Mouse (Mus musculus) heart, adult 2 months (tissue): ENCODE measurements around the gene Gusb. TPM values are rescaled to one million over a fixed set of nuclear protein-coding genes. Genes with fewer than 3 reads are reported as not detected.

Experiments used
- DNase-seq, 2 experiments: peaks; one replicate each; pipeline ENCODE4 v3.0.0; 2021
- H3K27ac ChIP-seq: fragments of 200-600 bp; 2 replicates; pipeline ENCODE4 v1.8.1; 2022
- H3K27me3 ChIP-seq: fragments of 200-500 bp; 2 replicates; pipeline ENCODE4 v1.6.1; 2012; ENCODE audit warnings: mild to moderate bottlenecking, low read length, inconsistent platforms, mixed read lengths; ENCODE audit not compliant: control insufficient read depth, insufficient read depth
- H3K36me3 ChIP-seq: fragments of 200-500 bp; 2 replicates; pipeline ENCODE4 v1.6.1; 2012; ENCODE audit warnings: low read length, inconsistent platforms; ENCODE audit not compliant: control insufficient read depth, insufficient read depth
- H3K4me1 ChIP-seq: fragments of 200-500 bp; 2 replicates; pipeline ENCODE4 v1.6.1; 2011; ENCODE audit warnings: low read length; ENCODE audit not compliant: control insufficient read depth, insufficient read depth
- H3K4me3 ChIP-seq: fragments of 200-600 bp; 2 replicates; pipeline ENCODE4 v1.8.1; 2022
- H3K79me2 ChIP-seq: fragments of 200-500 bp; replicated peaks from 2 replicates; pipeline ENCODE4 v1.6.1; 2012; ENCODE audit warnings: mild to moderate bottlenecking, inconsistent platforms, low read length, moderate library complexity, mixed read lengths; ENCODE audit not compliant: control insufficient read depth, insufficient read depth
- H3K9ac ChIP-seq: fragments of 200-500 bp; 2 replicates; pipeline ENCODE4 v1.6.1; 2012; ENCODE audit warnings: low read depth, mild to moderate bottlenecking, control low read depth, inconsistent platforms, low read length, mixed read lengths
- CTCF ChIP-seq: fragments of 200-600 bp; IDR thresholded peaks from 2 replicates; pipeline ENCODE4 v1.8.1; 2022; ENCODE audit warnings: antibody characterized with exemption, mild to moderate bottlenecking, moderate library complexity
- EP300 ChIP-seq: fragments of 200-500 bp; IDR thresholded peaks from 2 replicates; pipeline ENCODE4 v1.6.1; 2011; ENCODE audit warnings: low read depth, low read length, control low read depth; ENCODE audit not compliant: insufficient read depth
- POLR2A ChIP-seq: fragments of 200-500 bp; IDR thresholded peaks from 2 replicates; pipeline ENCODE4 v1.6.1; 2011; ENCODE audit warnings: mild to moderate bottlenecking, low read depth, low read length, control low read depth; ENCODE audit not compliant: insufficient read depth
- WGBS: fragments of 180-500 bp; shearing (Covaris S2); methylation state at CpG from one replicate; pipeline ENCODE4 v1.1.7; 2018; 5-methylcytosine and 5-hydroxymethylcytosine counted together
- intact Hi-C: fragments of 180-260 bp; cut with DNase I; formaldehyde crosslinking; loops from one replicate; pipeline ENCODE4 v1.15.1; 2025
- polyA plus RNA-seq: library from polyadenylated mRNA; depleted of rRNA; stranded (reverse); fragments of >200 nt; gene quantifications from 2 replicates; pipeline ENCODE4 v1.2.3, GENCODE M21; 2012
- total RNA-seq, 2 experiments: library from RNA; stranded (reverse); gene quantifications; 2 replicates each; pipeline ENCODE4 v1.2.3; 2021

Gusb gene
- total and polyA plus RNA-seq, 3 experiments: 12.8 to 17.9 (median 13.0) TPM

GRCm38 (mm10) chr5:129963224-129963623 lies 39.6 kb downstream of the Gusb start:
- Histone ChIP-seq H3K36me3 (no peaks in the 10 kb centered on the region), H3K4me1 (no peaks in the 10 kb centered on the region), H3K9ac (no peak overlapping the region), H3K27me3 (no peaks in the 10 kb centered on the region), H3K27ac (no peak overlapping the region), H3K4me3 (no peak overlapping the region), H3K79me2 (peaks cover 2% of the 10 kb centered on the region)
- intact Hi-C loops: no loop called here
- no peak for TF ChIP-seq CTCF
- no peak for TF ChIP-seq EP300
- no peak for TF ChIP-seq POLR2A
- DNase-seq: no peak
- WGBS: 50% methylated on average over 4 of the region's 4 CpGs

GRCm38 (mm10) chr5:129955792-129956191 lies 47.1 kb downstream of the Gusb start:
- Histone ChIP-seq H3K36me3 (no peaks in the 10 kb centered on the region; the same call in 1 of the 2 replicates), H3K79me2 (peaks cover 7% of the 10 kb centered on the region), H3K27me3 (no peaks in the 10 kb centered on the region), H3K27ac (no peak overlapping the region), H3K9ac (no peak overlapping the region), H3K4me1 (no peaks in the 10 kb centered on the region; the same call in 1 of the 2 replicates), H3K4me3 (no peak overlapping the region)
- DNase-seq: no peak
- 81% methylated on average over 6 of the region's 6 CpGs for WGBS
- intact Hi-C loops: no loop called here
- TF ChIP-seq POLR2A (no peak), CTCF (no peak), EP300 (no peak)

- H3K4me3 ChIP-seq: no peak overlapping the region
- no peaks in the 10 kb centered on the region; the same call in 1 of the 2 replicates for H3K4me1 ChIP-seq
- WGBS: 55% methylated on average over 5 of the region's 5 CpGs
- no peak for TF ChIP-seq POLR2A
- no peak for TF ChIP-seq CTCF
- no peak for TF ChIP-seq EP300
- H3K9ac ChIP-seq: no peak overlapping the region
- peaks cover 5% of the 10 kb centered on the region for H3K79me2 ChIP-seq
- intact Hi-C loops: no loop called here
- no peaks in the 10 kb centered on the region; the same call in 1 of the 2 replicates for H3K36me3 ChIP-seq
- no peaks in the 10 kb centered on the region for H3K27me3 ChIP-seq
- H3K27ac ChIP-seq: no peak overlapping the region
- DNase-seq: peak; percentile 22 to 32
These were observed 48.2 kb downstream of the Gusb start for GRCm38 (mm10) chr5:129954473-129955254.

GRCm38 (mm10) chr5:129952143-129952542 lies 50.7 kb downstream of the Gusb start:
- 76% methylated on average over 4 of the region's 4 CpGs for WGBS
- no peak overlapping the region for H3K4me3 ChIP-seq
- H3K79me2 ChIP-seq: peaks cover 5% of the 10 kb centered on the region
- no peaks in the 10 kb centered on the region; the same call in 1 of the 2 replicates for H3K4me1 ChIP-seq
- no peak for DNase-seq
- H3K9ac ChIP-seq: no peak overlapping the region
- H3K27ac ChIP-seq: no peak overlapping the region
- peaks cover 4% of the 10 kb centered on the region for H3K36me3 ChIP-seq
- no peaks in the 10 kb centered on the region for H3K27me3 ChIP-seq
- intact Hi-C loops: no loop called here
- TF ChIP-seq POLR2A (no peak), EP300 (no peak), CTCF (no peak)

- Histone ChIP-seq H3K4me1 (peaks cover 2% of the 10 kb centered on the region; the same call in 1 of the 2 replicates), H3K27ac (no peak overlapping the region), H3K36me3 (peaks cover 4% of the 10 kb centered on the region), H3K4me3 (no peak overlapping the region), H3K27me3 (no peaks in the 10 kb centered on the region), H3K9ac (no peak overlapping the region), H3K79me2 (peaks cover 2% of the 10 kb centered on the region)
- no peak for TF ChIP-seq POLR2A
- no peak for TF ChIP-seq CTCF
- no peak for TF ChIP-seq EP300
- intact Hi-C loops: no loop called here
- no peak for DNase-seq
- WGBS: 93% methylated on average over 2 of the region's 2 CpGs
These were observed 55.3 kb downstream of the Gusb start for GRCm38 (mm10) chr5:129947528-129948033.

GRCm38 (mm10) chr5:129943402-129943801 lies 59.4 kb downstream of the Gusb start:
- Histone ChIP-seq H3K36me3 (peaks cover 4% of the 10 kb centered on the region), H3K79me2 (peaks cover 2% of the 10 kb centered on the region), H3K9ac (no peak overlapping the region), H3K27me3 (no peaks in the 10 kb centered on the region), H3K4me3 (no peak overlapping the region), H3K4me1 (peaks cover 2% of the 10 kb centered on the region; the same call in 1 of the 2 replicates), H3K27ac (no peak overlapping the region)
- TF ChIP-seq EP300 (no peak), CTCF (no peak), POLR2A (no peak)
- intact Hi-C loops: loop anchor here (5.0 kb wide), 2 partner anchors 36 to 229 kb away; partner anchors contain the start of genes Nupr1l and Rabgef1
- 82% methylated on average over 1 of the region's 1 CpGs for WGBS
- DNase-seq: no peak
